Comparison of ENCODE assay signal across 8 mouse cellular contexts in genomic region chr6:48601271-48602079, GRCm38 (mm10). TPM values are rescaled to one million over a fixed set of nuclear protein-coding genes. Genes with fewer than 3 reads are reported as not detected.
A peak's percentile ranks its signal among the peaks of the same experiment; 100 is the strongest.
DNase-seq lines count a peak whose midpoint lies in the region; ATAC-seq and TF ChIP-seq lines count a peak whose summit lies in the region.

Gene Zfp775, plus strand, starts transcription at chr6:48602063.

- peaks cover 37% of the 10 kb centered on the region for H3K36me3 ChIP-seq in forebrain, embryonic 13.5 days (ENCODE audit: poor library complexity, severe bottlenecking)
- peaks cover 18% of the 10 kb centered on the region for H3K36me3 ChIP-seq in liver, embryonic 16.5 days (ENCODE audit: control insufficient read depth, insufficient read depth)
- H3K36me3 ChIP-seq in neural tube, embryonic 12.5 days: peaks cover 38% of the 10 kb centered on the region
- peaks cover 14% of the 10 kb centered on the region for H3K36me3 ChIP-seq in stomach, postnatal 0 days (ENCODE audit: control insufficient read depth, insufficient read depth, low read length)

- WGBS in forebrain, embryonic 13.5 days: 5% methylated on average over 41 of the region's 42 CpGs
- 4% methylated on average over 42 of the region's 42 CpGs for WGBS in liver, embryonic 16.5 days (ENCODE audit: insufficient replicate concordance)
- WGBS in neural tube, embryonic 12.5 days: 5% methylated on average over 42 of the region's 42 CpGs
- 5% methylated on average over 42 of the region's 42 CpGs for WGBS in stomach, postnatal 0 days

- H3K27ac ChIP-seq in forebrain, embryonic 13.5 days: peak within 1 kb of the TSS; percentile 83
- peak within 1 kb of the TSS; percentile 77 for H3K27ac ChIP-seq in liver, embryonic 16.5 days (ENCODE audit: low read length)
- peak within 1 kb of the TSS; percentile 77 for H3K27ac ChIP-seq in neural tube, embryonic 12.5 days
- peak within 1 kb of the TSS; percentile 82 for H3K27ac ChIP-seq in stomach, postnatal 0 days (replicated peaks)

- peak; percentile 63 for TF ChIP-seq EP300 in stomach, postnatal 0 days (optimal IDR thresholded peaks at IDR 0.05)

- peaks cover 18% of the 10 kb centered on the region for H3K9me3 ChIP-seq in forebrain, embryonic 13.5 days (replicated peaks)
- H3K9me3 ChIP-seq in liver, embryonic 16.5 days (replicated peaks; ENCODE audit: control insufficient read depth, low read length): no peaks in the 10 kb centered on the region
- peaks cover 19% of the 10 kb centered on the region for H3K9me3 ChIP-seq in neural tube, embryonic 12.5 days
- no peaks in the 10 kb centered on the region for H3K9me3 ChIP-seq in stomach, postnatal 0 days (ENCODE audit: control insufficient read depth, low read length)

- peaks cover 15% of the 10 kb centered on the region for H3K4me1 ChIP-seq in forebrain, embryonic 13.5 days
- peaks cover 16% of the 10 kb centered on the region for H3K4me1 ChIP-seq in liver, embryonic 16.5 days (ENCODE audit: control insufficient read depth, low read depth, low read length)
- H3K4me1 ChIP-seq in neural tube, embryonic 12.5 days: peaks cover 13% of the 10 kb centered on the region
- no peaks in the 10 kb centered on the region for H3K4me1 ChIP-seq in stomach, postnatal 0 days (replicated peaks; ENCODE audit: control insufficient read depth, insufficient read depth)

- intact Hi-C loops in heart, postnatal 10 days (cut with DNase I): loop anchor here (2.0 kb wide), 1 partner anchor 25 kb away; the partner anchor contains the start of gene AI854703

- no peaks in the 10 kb centered on the region for H3K27me3 ChIP-seq in forebrain, embryonic 13.5 days
- no peaks in the 10 kb centered on the region for H3K27me3 ChIP-seq in liver, embryonic 16.5 days (ENCODE audit: control insufficient read depth, insufficient read depth, low read depth, low read length)
- no peaks in the 10 kb centered on the region for H3K27me3 ChIP-seq in neural tube, embryonic 12.5 days (replicated peaks)
- H3K27me3 ChIP-seq in stomach, postnatal 0 days (ENCODE audit: control insufficient read depth, insufficient read depth, low read length): no peaks in the 10 kb centered on the region

- peak; percentile 85 to 87 for DNase-seq in CD8-positive naive resting alpha-beta T cell, adult 2 months (ENCODE audit: low read depth in 2 of 2, low spot score in 2 of 2)
- DNase-seq in heart, postnatal 10 days: peak; percentile 98
- peak; percentile 97 to 98 for DNase-seq in kidney, postnatal 4 days
- DNase-seq in stomach, postnatal 0 days (ENCODE audit: low spot score): peak; percentile 95

- peak within 1 kb of the TSS; percentile 89 for H3K4me2 ChIP-seq in forebrain, embryonic 13.5 days
- peak within 1 kb of the TSS; percentile 92 for H3K4me2 ChIP-seq in liver, embryonic 16.5 days (ENCODE audit: low read depth, low read length)
- peak within 1 kb of the TSS; percentile 76 for H3K4me2 ChIP-seq in neural tube, embryonic 12.5 days (replicated peaks)
- peak within 1 kb of the TSS; percentile 95 for H3K4me2 ChIP-seq in stomach, postnatal 0 days (replicated peaks; ENCODE audit: low read depth)

- ATAC-seq in cerebellum, adult (ENCODE audit: insufficient number of reproducible peaks, low FRiP score, low TSS enrichment): peak; percentile 98
- peak; percentile 99 for ATAC-seq in forebrain, embryonic 13.5 days
- ATAC-seq in liver, embryonic 16.5 days (ENCODE audit: low read depth): peak; percentile 99
- ATAC-seq in neural tube, embryonic 12.5 days (ENCODE audit: low FRiP score, low read depth): peak; percentile 99
- ATAC-seq in stomach, postnatal 0 days (ENCODE audit: low FRiP score, low TSS enrichment): peak; percentile 99

- H3K9ac ChIP-seq in forebrain, embryonic 13.5 days: peak within 1 kb of the TSS; percentile 89
- H3K9ac ChIP-seq in liver, embryonic 16.5 days (ENCODE audit: low read depth, low read length): peak within 1 kb of the TSS; percentile 63
- H3K9ac ChIP-seq in neural tube, embryonic 12.5 days: peak within 1 kb of the TSS; percentile 78
- peak within 1 kb of the TSS; percentile 71 for H3K9ac ChIP-seq in stomach, postnatal 0 days (ENCODE audit: low read length)

- peak within 1 kb of the TSS; percentile 77 for H3K4me3 ChIP-seq in forebrain, embryonic 13.5 days
- H3K4me3 ChIP-seq in liver, embryonic 16.5 days (ENCODE audit: low read depth, low read length): peak within 1 kb of the TSS; percentile 67
- peak within 1 kb of the TSS; percentile 61 for H3K4me3 ChIP-seq in neural tube, embryonic 12.5 days
- peak within 1 kb of the TSS; percentile 55 for H3K4me3 ChIP-seq in stomach, postnatal 0 days (ENCODE audit: low read depth, low read length)

- TF ChIP-seq CTCF in stomach, postnatal 0 days (IDR thresholded peaks at IDR 0.05; ENCODE audit: low read depth): no peak

RNA-seq across cellular contexts. Expression of gene Zfp775, which starts in this region (rescaled TPM):
- polyA plus RNA-seq in forebrain, embryonic 13.5 days (2015; fragmentation: Nextera tagmentation; extraction: Ambion mirVana): 13.4 and 13.8 TPM in 2 replicates
- total RNA-seq in heart, postnatal 10 days (2021): 1 to 10 TPM; 5.8 to 5.9 TPM
- polyA plus RNA-seq in liver, embryonic 16.5 days (2015; fragmentation: Nextera tagmentation; extraction: Ambion mirVana): 2.2 and 2.3 TPM in 2 replicates
- 13.8 TPM in 2 replicates for polyA plus RNA-seq in neural tube, embryonic 12.5 days (2016; fragmentation: Nextera tagmentation; extraction: Ambion mirVana)
- 2.2 and 2.8 TPM in 2 replicates for polyA plus RNA-seq in stomach, postnatal 0 days (2015; fragmentation: Nextera tagmentation; extraction: Ambion mirVana)

Comparison
In these comparisons a context has a peak if more than half of its experiments do, and no peak if none do; other contexts are left out.
1. Peak in every context shown above with its lines: DNase-seq, ATAC-seq, H3K4me3 ChIP-seq and H3K27ac ChIP-seq.